Mouse (Mus musculus): ENCODE results near the gene Bzw1. TPM values are rescaled to one million over a fixed set of nuclear protein-coding genes. Genes with fewer than 3 reads are reported as not detected.

Gene Bzw1
- polyA plus RNA-seq, 1 experiment from 2014 or later, result 201 TPM

GRCm38 (mm10) chr1:58420961-58421360, 28.3 kb downstream of the Bzw1 start:
- no peak for TF ChIP-seq EP300 (IDR thresholded peaks at IDR 0.05)
- peak; percentile 32 for TF ChIP-seq CTCF (IDR thresholded peaks at IDR 0.05)
- Histone ChIP-seq H3K9ac (replicated peaks; ENCODE audit: low read depth) (no peak overlapping the region), H3K36me3 (ENCODE audit: insufficient read depth, low read length) (peaks cover 39% of the 10 kb centered on the region), H3K4me2 (replicated peaks; ENCODE audit: low read depth, low read length) (peak overlapping the region; percentile 67), H3K4me1 (ENCODE audit: insufficient read depth, low read depth, low read length) (no peaks in the 10 kb centered on the region), H3K27me3 (replicated peaks; ENCODE audit: insufficient read depth, low read length) (no peaks in the 10 kb centered on the region), H3K9me3 (ENCODE audit: low read length) (no peaks in the 10 kb centered on the region), H3K27ac (ENCODE audit: low read length) (no peak overlapping the region), H3K4me3 (ENCODE audit: low read depth, low read length) (peak overlapping the region; percentile 100)
- DNase-seq (ENCODE audit: low spot score) (peak; percentile 39), ATAC-seq (no peak)
- WGBS, result 21% methylated on average over 7 of the region's 7 CpGs

GRCm38 (mm10) chr1:58422879-58423278, 30.2 kb downstream of the Bzw1 start:
- no peaks in the 10 kb centered on the region for H3K27me3 ChIP-seq (replicated peaks; ENCODE audit: insufficient read depth, low read length)
- peak; percentile 94 for DNase-seq (ENCODE audit: low spot score)
- peak; percentile 79 for ATAC-seq
- H3K9ac ChIP-seq (replicated peaks; ENCODE audit: low read depth), result peak overlapping the region; percentile 100
- peak overlapping the region; percentile 100 for H3K4me3 ChIP-seq (ENCODE audit: low read depth, low read length)
- no peaks in the 10 kb centered on the region for H3K9me3 ChIP-seq (ENCODE audit: low read length)
- no peaks in the 10 kb centered on the region for H3K4me1 ChIP-seq (ENCODE audit: insufficient read depth, low read depth, low read length)
- no peak for TF ChIP-seq CTCF (IDR thresholded peaks at IDR 0.05)
- peak; percentile 87 for TF ChIP-seq EP300 (IDR thresholded peaks at IDR 0.05)
- H3K36me3 ChIP-seq (ENCODE audit: insufficient read depth, low read length), result peaks cover 26% of the 10 kb centered on the region
- peak overlapping the region; percentile 100 for H3K27ac ChIP-seq (ENCODE audit: low read length)
- peak overlapping the region; percentile 67 for H3K4me2 ChIP-seq (replicated peaks; ENCODE audit: low read depth, low read length)
- 1% methylated on average over 13 of the region's 13 CpGs for WGBS

GRCm38 (mm10) chr1:58423371-58424248, 30.9 kb downstream of the Bzw1 start, which contains the start of gene Clk1:
Gene Clk1, minus strand, starts transcription at chr1:58424066.
- WGBS, result under 1% methylated on average over 79 of the region's 79 CpGs
- peaks cover 19% of the 10 kb centered on the region for H3K36me3 ChIP-seq (ENCODE audit: insufficient read depth, low read length)
- DNase-seq (ENCODE audit: low spot score) (peak; percentile 96), ATAC-seq (peak; percentile 95)
- peak within 1 kb of the TSS; percentile 67 for H3K4me2 ChIP-seq (replicated peaks; ENCODE audit: low read depth, low read length)
- H3K4me3 ChIP-seq (ENCODE audit: low read depth, low read length), result peak within 1 kb of the TSS; percentile 100
- H3K4me1 ChIP-seq (ENCODE audit: insufficient read depth, low read depth, low read length), result no peaks in the 10 kb centered on the region
- TF ChIP-seq CTCF (IDR thresholded peaks at IDR 0.05) (no peak), EP300 (IDR thresholded peaks at IDR 0.05) (no peak)
- no peaks in the 10 kb centered on the region for H3K9me3 ChIP-seq (ENCODE audit: low read length)
- H3K27ac ChIP-seq (ENCODE audit: low read length), result peak within 1 kb of the TSS; percentile 100
- no peaks in the 10 kb centered on the region for H3K27me3 ChIP-seq (replicated peaks; ENCODE audit: insufficient read depth, low read length)
- peak within 1 kb of the TSS; percentile 100 for H3K9ac ChIP-seq (replicated peaks; ENCODE audit: low read depth)

- Histone ChIP-seq H3K27me3 (replicated peaks; ENCODE audit: insufficient read depth, low read length) (no peaks in the 10 kb centered on the region), H3K27ac (ENCODE audit: low read length) (no peak overlapping the region), H3K4me3 (ENCODE audit: low read depth, low read length) (no peak overlapping the region), H3K4me2 (replicated peaks; ENCODE audit: low read depth, low read length) (no peak overlapping the region), H3K9ac (replicated peaks; ENCODE audit: low read depth) (no peak overlapping the region), H3K36me3 (ENCODE audit: insufficient read depth, low read length) (peaks cover 15% of the 10 kb centered on the region), H3K4me1 (ENCODE audit: insufficient read depth, low read depth, low read length) (no peaks in the 10 kb centered on the region), H3K9me3 (ENCODE audit: low read length) (no peaks in the 10 kb centered on the region)
- no peak for DNase-seq (ENCODE audit: low spot score)
- TF ChIP-seq EP300 (IDR thresholded peaks at IDR 0.05), result no peak
- no peak for TF ChIP-seq CTCF (IDR thresholded peaks at IDR 0.05)
- no peak for ATAC-seq
- whole genome bisulfite sequencing, result 84% methylated on average over 3 of the region's 3 CpGs
Measured at GRCm38 (mm10) chr1:58424551-58424950, 31.9 kb downstream of the Bzw1 start.

- Histone ChIP-seq H3K36me3 (ENCODE audit: insufficient read depth, low read length) (no peaks in the 10 kb centered on the region; the same call in none of the 2 replicates), H3K9me3 (ENCODE audit: low read length) (no peaks in the 10 kb centered on the region), H3K27ac (ENCODE audit: low read length) (peak overlapping the region; percentile 96), H3K4me1 (ENCODE audit: insufficient read depth, low read depth, low read length) (no peaks in the 10 kb centered on the region), H3K4me3 (ENCODE audit: low read depth, low read length) (peak overlapping the region; percentile 70), H3K9ac (replicated peaks; ENCODE audit: low read depth) (peak overlapping the region; percentile 74), H3K27me3 (replicated peaks; ENCODE audit: insufficient read depth, low read length) (no peaks in the 10 kb centered on the region), H3K4me2 (replicated peaks; ENCODE audit: low read depth, low read length) (peak overlapping the region; percentile 81)
- 6% methylated on average over 10 of the region's 10 CpGs for WGBS
- TF ChIP-seq EP300 (IDR thresholded peaks at IDR 0.05) (no peak), CTCF (IDR thresholded peaks at IDR 0.05) (no peak)
- ATAC-seq (no peak), DNase-seq (ENCODE audit: low spot score) (no peak)
Measured at GRCm38 (mm10) chr1:58444691-58445090, 52.0 kb downstream of the Bzw1 start.

GRCm38 (mm10) chr1:58445143-58445722, 52.5 kb downstream of the Bzw1 start, which contains the start of the genes Nif3l1 and Ppil3:
Gene Nif3l1, plus strand, starts transcription at chr1:58445151.
Gene Ppil3, minus strand, starts transcription at chr1:58445486.
- Histone ChIP-seq H3K27me3 (replicated peaks; ENCODE audit: insufficient read depth, low read length) (no peaks in the 10 kb centered on the region), H3K4me2 (replicated peaks; ENCODE audit: low read depth, low read length) (peak within 1 kb of the TSS; percentile 81), H3K9me3 (ENCODE audit: low read length) (no peaks in the 10 kb centered on the region), H3K4me3 (ENCODE audit: low read depth, low read length) (peak within 1 kb of the TSS; percentile 70), H3K27ac (ENCODE audit: low read length) (peak within 1 kb of the TSS; percentile 96), H3K4me1 (ENCODE audit: insufficient read depth, low read depth, low read length) (no peaks in the 10 kb centered on the region), H3K9ac (replicated peaks; ENCODE audit: low read depth) (peak within 1 kb of the TSS; percentile 74), H3K36me3 (ENCODE audit: insufficient read depth, low read length) (no peaks in the 10 kb centered on the region; the same call in none of the 2 replicates)
- TF ChIP-seq CTCF (IDR thresholded peaks at IDR 0.05) (peak; percentile 59), EP300 (IDR thresholded peaks at IDR 0.05) (no peak)
- peak; percentile 97 for ATAC-seq
- WGBS, result under 1% methylated on average over 33 of the region's 33 CpGs
- DNase-seq (ENCODE audit: low spot score), result peak; percentile 97

Data from lung, postnatal 0 days (tissue).